Mouse (Mus musculus) c-Kit-positive CD71-negative TER-119-negative erythroid progenitor cells, embryonic 14.5 days (primary cell): ENCODE results near the gene Atp5mpl.

Experiments
- DNase-seq: peaks from one replicate; pipeline ENCODE4 v3.0.0-alpha.2; 2013; ENCODE audit warnings: low read depth

Atp5mpl gene

GRCm38 (mm10) chr12:111966683-111967173 is at the start of gene Atp5mpl:
Gene Atp5mpl, minus strand, starts transcription at chr12:111966977.
- peak; percentile 82 for DNase-seq

DNA sequence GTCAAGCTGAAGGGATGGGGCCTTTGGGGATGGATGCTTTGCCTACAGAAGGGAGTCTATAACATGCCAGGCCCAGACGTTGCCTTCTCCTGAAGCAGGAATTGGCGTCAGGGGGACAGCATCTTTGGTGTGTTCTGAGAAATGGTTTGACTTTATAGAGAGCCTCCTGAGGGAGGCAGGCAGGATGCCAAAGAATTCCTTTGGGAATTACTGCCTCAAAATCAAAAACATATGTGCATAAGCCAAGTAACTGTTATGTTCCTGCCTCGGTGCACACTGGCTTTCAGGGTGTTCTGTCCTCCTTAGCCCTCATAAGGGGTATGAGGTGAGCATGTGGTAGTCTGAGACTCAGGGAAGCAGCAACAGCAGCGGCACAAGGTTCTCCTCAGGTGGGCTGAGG is 49.6 kb upstream of the Atp5mpl start:
- DNase-seq, result no peak

- no peak for DNase-seq
Measured at GRCm38 (mm10) chr12:112013271-112013801, 46.6 kb upstream of the Atp5mpl start.

GRCm38 (mm10) chr12:112012511-112013270 is 45.9 kb upstream of the Atp5mpl start:
- DNase-seq, result no peak

GRCm38 (mm10) chr12:112001223-112001622 is 34.4 kb upstream of the Atp5mpl start:
- DNase-seq, result peak; percentile 60

DNA sequence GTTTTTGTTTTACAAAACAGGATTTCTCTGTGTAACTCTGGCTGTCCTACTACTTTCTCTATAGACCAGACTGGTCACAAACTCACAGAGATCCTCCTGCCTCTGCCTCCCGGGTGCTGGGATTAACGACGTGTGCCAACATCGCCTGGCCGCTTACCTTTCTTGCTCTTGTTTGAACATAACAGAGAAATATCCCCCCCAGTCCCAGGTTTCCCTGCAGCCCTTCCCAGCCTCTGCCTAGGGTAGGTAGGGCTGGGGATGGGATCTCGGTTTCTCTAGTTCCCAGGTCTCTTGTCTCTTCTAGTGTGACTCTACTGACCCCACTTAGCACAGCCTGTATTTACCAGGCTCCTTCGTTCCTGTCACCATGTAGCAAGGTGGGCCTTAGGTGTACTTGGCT is 33.0 kb upstream of the Atp5mpl start:
- no peak for DNase-seq

DNA sequence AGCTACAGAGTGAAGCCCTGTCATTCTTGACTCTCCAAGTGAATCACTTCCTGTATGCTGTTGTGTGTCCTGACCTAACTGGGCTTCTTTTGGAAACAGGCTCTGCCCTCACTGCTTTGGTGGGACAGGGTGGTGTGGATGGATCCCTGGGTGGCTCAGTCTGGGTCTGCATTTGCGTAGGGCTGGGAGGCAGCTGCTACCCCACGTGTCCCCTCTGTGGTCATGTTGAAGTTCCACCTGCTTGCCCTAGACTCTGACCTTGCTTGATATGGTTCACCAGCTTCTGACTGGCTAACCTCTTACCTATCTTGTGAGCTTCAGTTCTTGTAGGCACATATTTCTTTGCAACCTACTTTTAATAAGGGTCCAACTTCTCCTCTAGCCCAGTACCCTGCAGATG is 28.4 kb upstream of the Atp5mpl start:
- no peak for DNase-seq

DNA sequence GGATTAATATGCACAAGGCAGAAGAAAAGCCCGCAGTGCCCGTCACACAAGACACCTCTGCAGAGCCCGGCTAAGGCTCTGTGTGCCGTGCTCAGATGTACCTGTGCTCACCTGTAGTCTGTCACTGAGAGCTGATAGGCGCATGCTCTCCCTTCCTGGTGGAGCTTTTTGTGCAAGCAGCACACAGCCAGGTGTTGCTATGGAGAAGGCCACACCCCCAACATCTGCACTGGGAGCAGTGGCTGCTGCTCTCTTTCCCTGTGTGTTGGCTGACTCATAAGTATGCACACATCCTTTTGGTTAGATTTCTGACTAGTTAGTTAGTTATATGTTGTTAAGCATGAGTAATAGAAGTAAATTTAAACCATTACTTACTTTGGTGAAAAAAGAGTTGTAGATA is 25.8 kb upstream of the Atp5mpl start:
- DNase-seq, result no peak

GRCm38 (mm10) chr12:111986756-111987155 is 20.0 kb upstream of the Atp5mpl start:
- DNase-seq, result no peak

GRCm38 (mm10) chr12:111983165-111983564 is 16.4 kb upstream of the Atp5mpl start:
- DNase-seq, result no peak

DNA sequence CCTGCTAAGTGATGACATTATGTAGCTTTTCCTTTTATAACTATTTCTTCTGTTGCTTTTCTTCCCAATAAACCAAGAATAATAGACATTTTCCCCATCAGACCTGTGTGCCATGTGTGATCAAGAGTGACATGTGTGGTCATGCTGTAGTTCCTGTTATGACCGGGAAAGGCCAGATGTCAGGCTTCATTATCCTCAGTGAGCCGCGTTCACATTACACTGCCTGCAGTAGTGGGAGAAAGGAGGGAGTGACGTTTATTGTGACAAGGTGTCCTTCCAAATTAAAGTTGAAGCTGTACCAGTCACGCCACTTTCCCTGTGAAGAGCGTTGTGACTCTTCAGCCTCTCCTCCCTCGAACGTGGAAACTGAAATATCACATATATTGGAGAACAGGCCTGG is 15.1 kb upstream of the Atp5mpl start:
- no peak for DNase-seq

DNA sequence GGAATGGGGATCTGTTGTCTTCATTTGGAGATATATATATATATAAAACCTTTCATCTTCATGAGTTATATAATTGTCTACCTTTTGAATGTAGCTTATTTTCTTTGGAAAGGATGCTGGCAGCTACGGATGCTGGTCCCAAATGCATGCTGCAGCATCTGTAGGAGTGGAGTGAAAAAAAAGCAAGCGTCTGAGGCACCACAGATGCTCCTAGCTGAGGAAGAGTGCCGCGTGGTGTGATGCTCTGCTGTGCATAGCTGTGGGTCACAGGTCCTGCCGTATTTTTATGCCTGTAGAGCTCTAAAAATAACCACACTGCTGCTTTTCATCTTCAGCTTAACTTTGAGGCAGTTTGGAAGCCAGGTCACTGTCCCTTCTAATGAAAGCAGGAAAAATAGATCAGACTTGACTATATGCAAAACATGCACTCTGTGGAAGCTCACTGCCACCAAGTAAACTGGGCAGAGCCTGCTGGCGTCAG is 14.2 kb upstream of the Atp5mpl start, which contains the start of gene Rd3l:
Rd3l (minus strand) TSS at position 431 of the 481 bp plus-strand sequence.
- DNase-seq, result no peak

DNA sequence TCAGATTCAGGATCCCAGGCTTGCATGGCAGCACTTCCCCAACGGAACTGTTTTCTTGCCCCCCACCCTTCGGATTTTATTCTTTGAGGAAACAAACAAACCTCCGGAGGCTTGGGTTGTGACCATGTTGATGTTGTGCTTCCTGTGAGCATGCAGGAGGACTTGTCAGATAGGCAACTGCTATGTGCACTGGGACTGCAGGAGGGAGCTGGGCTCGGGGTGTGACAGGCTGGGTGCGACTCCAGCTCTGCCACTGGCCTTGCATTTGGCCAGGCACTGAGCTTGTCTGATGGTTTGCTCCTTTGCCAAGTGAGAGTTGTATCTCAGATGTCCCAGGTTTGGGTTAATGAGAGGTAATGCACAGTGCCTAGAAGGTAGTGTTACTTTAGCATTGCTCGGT is 11.5 kb upstream of the Atp5mpl start:
- no peak for DNase-seq

DNA sequence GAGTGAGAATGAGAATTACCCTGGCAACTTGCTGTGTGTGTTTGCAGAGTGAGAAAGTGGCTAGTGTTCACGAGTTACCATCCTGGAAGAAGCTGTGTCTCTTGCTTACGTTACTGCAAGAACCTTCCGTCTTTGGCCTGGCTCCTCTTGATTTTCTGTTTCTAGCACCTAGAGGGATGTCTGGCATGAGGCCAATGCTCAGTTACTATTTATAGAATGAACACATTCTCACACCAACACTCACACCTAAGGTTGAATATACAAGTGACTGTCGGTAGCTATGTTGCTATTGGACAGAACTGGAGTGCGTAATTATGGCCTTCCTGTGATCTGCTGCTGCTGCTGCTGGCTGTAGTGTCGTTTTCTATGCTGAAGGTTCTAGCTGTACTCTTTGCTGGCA is 10.4 kb upstream of the Atp5mpl start:
- no peak for DNase-seq

DNA sequence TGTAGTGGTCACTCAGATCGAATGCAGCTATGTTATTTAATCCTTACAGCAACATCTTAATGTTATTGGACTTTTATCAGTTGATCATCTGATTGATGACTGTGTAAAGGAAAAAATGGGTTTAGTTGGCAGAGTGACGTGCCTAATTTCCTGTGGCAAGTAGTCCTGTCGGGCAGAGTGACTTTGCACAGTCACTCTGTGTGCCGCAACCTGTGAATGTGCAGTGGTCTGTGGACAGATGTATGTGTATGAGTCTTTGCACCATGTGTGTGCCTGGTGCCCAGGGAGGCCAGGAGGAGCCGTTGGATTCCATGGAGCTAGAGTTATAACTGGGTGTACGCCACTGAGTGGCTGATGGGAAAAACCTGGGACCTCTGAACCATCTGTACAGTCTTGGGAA is 7.8 kb upstream of the Atp5mpl start:
- no peak for DNase-seq

DNA sequence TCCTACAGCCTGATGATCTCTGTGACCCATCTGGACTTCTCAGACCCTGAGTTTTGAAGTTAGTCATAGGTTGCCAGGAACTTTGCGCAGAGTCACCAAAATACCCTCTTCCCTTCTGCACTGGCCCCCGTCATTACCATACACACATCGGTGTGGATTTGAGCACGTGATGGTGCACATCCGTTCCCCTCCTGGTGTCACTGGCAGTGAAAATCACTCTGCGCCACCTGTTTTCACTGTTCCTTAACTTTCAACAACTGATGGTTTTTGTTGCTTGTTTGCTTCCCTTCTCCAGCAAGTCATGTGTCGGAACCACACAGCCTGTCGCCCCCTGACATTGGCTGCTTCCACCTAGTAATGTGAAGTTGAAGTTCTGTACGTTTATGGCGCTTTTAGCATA is 5.7 kb upstream of the Atp5mpl start:
- no peak for DNase-seq

DNA sequence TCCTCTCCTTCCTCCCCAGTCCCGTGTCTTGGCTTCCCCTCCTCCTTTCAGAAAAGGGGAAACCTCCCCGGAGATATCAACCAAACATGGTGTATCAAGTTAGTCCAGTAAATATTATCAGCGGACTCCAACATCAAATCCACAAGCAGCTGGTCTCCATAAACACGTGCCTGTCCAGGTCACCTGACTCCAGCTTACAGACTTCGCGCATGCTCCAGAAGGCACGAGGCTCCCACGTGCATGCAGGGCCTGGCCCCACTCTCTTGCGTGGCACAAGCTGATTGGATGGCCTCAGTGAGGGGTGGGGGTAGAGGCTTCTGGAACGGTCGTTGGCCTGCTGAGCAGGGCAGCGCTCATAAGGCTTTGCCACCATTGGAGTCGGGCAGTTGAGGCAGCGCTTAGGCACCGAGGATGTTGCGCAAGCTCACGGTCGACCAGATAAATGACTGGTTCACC is 4.5 kb upstream of the Atp5mpl start, which contains the start of gene Tdrd9:
Tdrd9 (plus strand) TSS at position 329 of the 456 bp plus-strand sequence.
- DNase-seq, result no peak

DNA sequence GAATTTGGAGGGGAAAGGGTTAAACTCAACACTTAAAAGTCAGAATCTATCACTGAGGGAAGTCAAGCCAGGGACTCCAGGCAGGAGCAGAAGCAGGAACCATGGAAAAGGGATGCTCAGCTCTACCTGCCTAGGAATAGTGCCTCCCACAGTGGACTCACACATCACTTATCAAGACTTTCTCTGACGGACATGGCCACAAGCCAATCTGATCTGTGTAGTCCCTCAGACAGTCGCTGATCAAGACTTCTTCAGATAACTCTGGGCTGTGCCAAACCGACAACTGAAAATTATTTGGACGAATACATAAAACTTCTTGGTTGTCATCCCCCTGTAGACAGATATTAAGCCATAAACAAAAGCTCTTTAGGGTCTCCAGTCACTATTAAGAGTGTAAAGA is 3.3 kb upstream of the Atp5mpl start:
- no peak for DNase-seq

DNA sequence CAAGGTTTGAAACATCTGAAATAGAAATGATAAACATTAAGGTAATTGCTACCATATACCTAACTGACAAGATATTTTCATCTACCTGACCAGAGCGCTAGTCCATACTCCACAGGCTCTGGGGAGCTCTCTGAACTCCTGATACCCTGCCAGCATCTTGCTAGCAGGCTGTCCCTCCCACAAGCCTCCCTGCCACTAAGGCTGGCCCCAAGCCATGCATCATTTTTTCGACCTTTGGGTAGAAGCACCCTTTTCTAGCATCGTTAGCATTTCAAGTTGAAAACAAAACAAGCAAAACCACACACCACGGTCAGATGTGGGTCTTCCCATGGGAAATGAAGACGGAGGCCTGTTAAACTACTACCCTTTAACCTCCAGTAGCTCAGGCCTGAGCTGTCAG is 3.4 kb downstream of the Atp5mpl start:
- DNase-seq, result no peak

GRCm38 (mm10) chr12:111958101-111958865 is 8.5 kb downstream of the Atp5mpl start:
- DNase-seq, result peak; percentile 72

GRCm38 (mm10) chr12:111956173-111956572 is 10.6 kb downstream of the Atp5mpl start:
- DNase-seq, result no peak

DNA sequence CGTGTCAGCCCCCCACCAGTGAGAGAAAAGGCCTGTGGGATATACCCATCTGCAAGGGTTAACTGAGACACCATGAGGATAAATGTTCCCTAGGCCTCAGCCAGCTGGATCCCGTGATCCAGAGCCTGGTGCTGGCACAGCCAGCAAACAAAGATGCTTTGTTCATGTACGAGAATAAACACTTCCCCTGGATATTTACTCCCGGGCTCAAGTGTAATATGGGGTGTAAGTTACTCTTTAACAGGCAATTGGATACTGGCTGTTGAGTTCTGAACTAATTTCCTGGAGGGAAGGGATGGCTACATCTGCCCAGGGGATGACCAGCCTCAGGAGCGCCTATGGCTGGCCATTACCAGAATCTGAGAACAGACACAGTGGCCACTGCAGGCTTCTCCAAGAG is 15.1 kb downstream of the Atp5mpl start:
- no peak for DNase-seq

DNA sequence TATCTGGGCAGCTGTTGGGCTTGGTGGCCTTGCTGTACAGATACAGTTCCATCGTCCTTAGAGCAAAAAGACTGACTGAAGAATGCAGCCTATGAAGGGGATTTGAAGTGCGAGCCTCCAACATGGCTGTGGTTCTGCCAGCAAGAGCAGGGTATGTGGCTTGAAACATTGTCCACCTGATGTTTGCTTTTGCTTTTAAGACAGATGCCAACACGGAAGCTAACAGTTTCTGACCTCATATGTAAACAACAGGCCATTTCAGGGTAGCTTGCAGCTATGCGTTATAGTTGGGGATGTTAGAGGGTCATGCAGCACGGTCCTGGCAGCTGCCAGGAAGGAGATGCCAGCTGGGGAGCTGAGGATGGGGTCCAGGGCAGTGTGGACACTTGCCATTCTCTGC is 16.3 kb downstream of the Atp5mpl start:
- DNase-seq, result no peak
